Mouse (Mus musculus) hindbrain, embryonic 14.5 days (tissue): ENCODE data around the gene Snrpc. TPM values are rescaled to one million over a fixed set of nuclear protein-coding genes. Genes with fewer than 3 reads are reported as not detected.

Experiments
- ATAC-seq: fragments of 200-750 bp; cut with Nextera tagmentation; 2 replicates; pipeline ENCODE4 v1.8.0; 2017; ENCODE audit warnings: moderate number of reproducible peaks, mild to moderate bottlenecking, moderate TSS enrichment, moderate library complexity; ENCODE audit not compliant: low FRiP score
- DNase-seq: peaks from one replicate; pipeline ENCODE4 v3.0.0-alpha.2; 2015; ENCODE audit warnings: low spot score
- H3K27ac ChIP-seq: fragments of 300-500 bp; sonication (generic); 2 replicates; pipeline ENCODE4 v1.5.1; 2014; ENCODE audit warnings: mild to moderate bottlenecking, moderate library complexity
- H3K27me3 ChIP-seq: fragments of 300-500 bp; sonication (generic); 2 replicates; pipeline ENCODE4 v1.6.1; 2014; ENCODE audit warnings: mild to moderate bottlenecking, low read length, mixed read lengths; ENCODE audit not compliant: control insufficient read depth, insufficient read depth
- H3K36me3 ChIP-seq: fragments of 300-500 bp; sonication (generic); replicated peaks from 2 replicates; pipeline ENCODE4 v1.6.1; 2014; ENCODE audit not compliant: control insufficient read depth, insufficient read depth
- H3K4me1 ChIP-seq: fragments of 300-500 bp; sonication (generic); replicated peaks from 2 replicates; pipeline ENCODE4 v1.6.1; 2014; ENCODE audit warnings: antibody characterized with exemption, low read length, mixed read lengths; ENCODE audit not compliant: control insufficient read depth, insufficient read depth
- H3K4me2 ChIP-seq: fragments of 300-500 bp; sonication (generic); replicated peaks from 2 replicates; pipeline ENCODE4 v1.6.1; 2014; ENCODE audit warnings: mild to moderate bottlenecking, moderate library complexity
- H3K4me3 ChIP-seq: fragments of 300-500 bp; sonication (generic); replicated peaks from 2 replicates; pipeline ENCODE4 v1.5.1; 2014; ENCODE audit warnings: mild to moderate bottlenecking, low read length
- H3K9ac ChIP-seq: fragments of 300-500 bp; sonication (generic); 2 replicates; pipeline ENCODE4 v1.6.1; 2014
- H3K9me3 ChIP-seq: fragments of 300-500 bp; sonication (generic); 2 replicates; pipeline ENCODE4 v1.6.1; 2016; ENCODE audit warnings: low read length; ENCODE audit not compliant: control insufficient read depth
- WGBS: fragments of 180-500 bp; shearing (Covaris S2); extraction: QIAGEN DNeasy Blood & Tissue Kit; methylation state at CpG from one replicate; pipeline ENCODE4 v1.1.7; 2014; 5-methylcytosine and 5-hydroxymethylcytosine counted together
- polyA plus RNA-seq: library from polyadenylated mRNA; unstranded; fragments of >200 nt; fragmentation: Nextera tagmentation; extraction: Ambion mirVana; gene quantifications from 2 replicates; pipeline ENCODE4 v1.2.1, GENCODE M21; 2014

The Snrpc gene
- polyA plus RNA-seq, 1 experiment from 2014 or later = 223 TPM

DNA sequence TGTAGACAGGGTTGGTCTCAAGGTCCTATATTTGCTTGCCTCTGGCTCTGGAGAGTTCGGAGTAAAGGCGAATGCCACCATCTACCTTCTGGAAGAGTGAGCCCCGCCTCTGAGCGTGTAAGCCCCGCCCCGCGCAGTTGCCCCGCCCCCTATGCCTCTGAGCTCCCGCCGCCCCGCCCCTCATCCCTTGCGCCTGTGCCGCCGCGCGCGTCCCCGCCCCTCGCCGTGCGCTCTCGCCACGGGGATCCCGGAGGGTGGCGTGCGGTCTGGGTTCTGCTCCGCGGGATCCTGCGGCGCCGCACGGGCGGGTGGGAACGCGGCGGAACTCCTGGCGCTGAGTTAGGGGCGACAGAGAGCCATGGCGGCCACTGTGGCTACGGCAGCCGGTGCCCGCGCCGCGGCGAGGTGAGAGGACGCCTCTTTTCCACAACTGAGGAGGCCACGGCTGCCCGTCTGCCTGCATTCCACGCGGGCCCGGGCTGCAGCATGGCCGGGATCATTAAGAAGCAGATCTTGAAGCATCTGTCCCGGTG, 18.4 kb downstream of the Snrpc start, which contains the start of gene Uhrf1bp1:
Gene Uhrf1bp1, plus strand, starts transcription at position 177 of the 533 bp plus-strand sequence.
- DNase-seq = peak; percentile 78
- Histone ChIP-seq H3K4me1 (peaks cover 24% of the 10 kb centered on the region), H3K27me3 (no peaks in the 10 kb centered on the region), H3K4me2 (peak within 1 kb of the TSS; percentile 90), H3K27ac (peak within 1 kb of the TSS; percentile 88), H3K36me3 (peaks cover 27% of the 10 kb centered on the region), H3K4me3 (peak within 1 kb of the TSS; percentile 98), H3K9ac (peak within 1 kb of the TSS; percentile 95), H3K9me3 (no peaks in the 10 kb centered on the region)
- peak; percentile 89 for ATAC-seq
- under 1% methylated on average over 54 of the region's 54 CpGs for WGBS

- no peaks in the 10 kb centered on the region for H3K9me3 ChIP-seq
- H3K4me1 ChIP-seq = peaks cover 24% of the 10 kb centered on the region
- peak overlapping the region; percentile 98 for H3K4me3 ChIP-seq
- H3K9ac ChIP-seq = peak overlapping the region; percentile 95
- peak; percentile 63 for ATAC-seq
- 3% methylated on average over 44 of the region's 52 CpGs for WGBS
- H3K4me2 ChIP-seq = peak overlapping the region; percentile 90
- H3K27ac ChIP-seq = peak overlapping the region; percentile 88
- no peaks in the 10 kb centered on the region for H3K27me3 ChIP-seq
- DNase-seq = peak; percentile 38
- H3K36me3 ChIP-seq = peaks cover 22% of the 10 kb centered on the region
These were observed 19.1 kb downstream of the Snrpc start for GRCm38 (mm10) chr17:27856798-27857648.

DNA sequence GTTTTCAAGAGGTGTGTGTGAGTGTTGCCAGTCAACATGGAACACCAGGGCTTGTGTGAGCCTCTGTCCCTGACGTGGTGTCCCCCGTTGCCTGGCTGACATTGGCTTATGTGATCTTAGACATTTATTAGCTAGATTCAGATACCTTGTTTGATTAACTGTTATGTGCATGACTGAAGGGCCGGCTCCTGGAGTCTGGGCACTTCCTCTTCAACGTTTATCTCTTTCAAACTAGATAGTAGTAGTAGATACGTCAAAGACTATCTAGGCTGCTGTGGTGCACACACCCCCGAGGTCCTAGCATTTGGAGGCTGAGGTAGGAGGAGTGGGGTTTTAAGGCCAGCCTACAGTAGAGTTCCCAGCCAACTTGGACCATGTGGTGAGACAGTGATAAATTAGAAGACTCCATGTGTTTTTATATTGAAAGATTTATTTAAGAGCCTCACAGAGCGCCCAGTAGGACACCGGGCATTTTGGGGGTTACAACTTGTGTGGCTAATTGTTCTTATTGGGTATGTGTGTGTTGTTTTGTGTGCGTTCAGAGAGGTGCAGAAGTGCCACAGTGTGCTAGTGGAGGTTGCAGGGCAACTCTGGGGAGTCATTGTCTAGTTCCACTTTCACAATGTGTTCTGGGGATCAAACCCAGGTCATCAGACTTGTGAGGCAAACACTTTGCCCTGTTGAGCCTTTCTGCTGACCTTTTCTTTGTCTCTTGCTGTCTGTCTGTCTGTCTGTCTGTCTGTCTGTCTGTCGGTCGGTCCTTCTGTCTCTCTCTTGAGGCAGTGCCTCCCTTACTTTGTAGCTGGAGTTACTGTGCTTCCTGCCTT, 19.9 kb downstream of the Snrpc start:
- no peak for ATAC-seq
- no peak for DNase-seq
- H3K27ac ChIP-seq = no peak overlapping the region
- no peaks in the 10 kb centered on the region for H3K27me3 ChIP-seq
- peaks cover 24% of the 10 kb centered on the region for H3K4me1 ChIP-seq
- peaks cover 14% of the 10 kb centered on the region for H3K36me3 ChIP-seq
- peak overlapping the region; percentile 98 for H3K4me3 ChIP-seq
- no peaks in the 10 kb centered on the region for H3K9me3 ChIP-seq
- H3K9ac ChIP-seq = peak overlapping the region; percentile 95
- peak overlapping the region; percentile 90 for H3K4me2 ChIP-seq
- 51% methylated on average over 11 of the region's 11 CpGs for WGBS

- Histone ChIP-seq H3K9me3 (no peaks in the 10 kb centered on the region), H3K4me1 (peaks cover 24% of the 10 kb centered on the region), H3K27ac (no peak overlapping the region), H3K4me3 (no peak overlapping the region), H3K27me3 (no peaks in the 10 kb centered on the region), H3K9ac (no peak overlapping the region), H3K4me2 (peak overlapping the region; percentile 90), H3K36me3 (peaks cover 1% of the 10 kb centered on the region)
- ATAC-seq = no peak
- 40% methylated on average over 2 of the region's 2 CpGs for WGBS
- no peak for DNase-seq
These were observed 21.2 kb downstream of the Snrpc start for GRCm38 (mm10) chr17:27859131-27859530.

- H3K27ac ChIP-seq = no peak overlapping the region
- no peak overlapping the region for H3K4me2 ChIP-seq
- H3K9me3 ChIP-seq = no peaks in the 10 kb centered on the region
- no peak overlapping the region for H3K9ac ChIP-seq
- H3K4me1 ChIP-seq = no peaks in the 10 kb centered on the region
- DNase-seq (no peak), ATAC-seq (no peak)
- no peaks in the 10 kb centered on the region for H3K36me3 ChIP-seq
- no peaks in the 10 kb centered on the region for H3K27me3 ChIP-seq
- no peak overlapping the region for H3K4me3 ChIP-seq
- 89% methylated on average over 2 of the region's 2 CpGs for WGBS
These were observed 27.5 kb downstream of the Snrpc start for GRCm38 (mm10) chr17:27865461-27865860.

- Histone ChIP-seq H3K4me1 (no peaks in the 10 kb centered on the region), H3K4me3 (no peak overlapping the region), H3K27ac (no peak overlapping the region), H3K27me3 (no peaks in the 10 kb centered on the region), H3K4me2 (no peak overlapping the region), H3K9me3 (no peaks in the 10 kb centered on the region), H3K9ac (no peak overlapping the region), H3K36me3 (no peaks in the 10 kb centered on the region)
- WGBS = 95% methylated on average over 4 of the region's 4 CpGs
- ATAC-seq (no peak), DNase-seq (no peak)
These were observed 28.8 kb downstream of the Snrpc start for GRCm38 (mm10) chr17:27866737-27867136.

- H3K27ac ChIP-seq = no peak overlapping the region
- no peak for DNase-seq
- H3K4me1 ChIP-seq = no peaks in the 10 kb centered on the region
- WGBS = 94% methylated on average over 3 of the region's 3 CpGs
- no peak overlapping the region for H3K4me2 ChIP-seq
- no peak overlapping the region for H3K9ac ChIP-seq
- ATAC-seq = no peak
- H3K4me3 ChIP-seq = no peak overlapping the region
- H3K36me3 ChIP-seq = no peaks in the 10 kb centered on the region
- H3K9me3 ChIP-seq = no peaks in the 10 kb centered on the region
- no peaks in the 10 kb centered on the region for H3K27me3 ChIP-seq
These were observed 33.9 kb downstream of the Snrpc start for GRCm38 (mm10) chr17:27871851-27872250.

- ATAC-seq (no peak), DNase-seq (no peak)
- 77% methylated on average over 3 of the region's 3 CpGs for WGBS
- Histone ChIP-seq H3K4me2 (no peak overlapping the region), H3K9me3 (no peaks in the 10 kb centered on the region), H3K27me3 (no peaks in the 10 kb centered on the region), H3K36me3 (peaks cover 6% of the 10 kb centered on the region; the same call in 1 of the 2 replicates), H3K4me1 (no peaks in the 10 kb centered on the region), H3K9ac (no peak overlapping the region), H3K27ac (no peak overlapping the region), H3K4me3 (no peak overlapping the region)
These were observed 35.6 kb downstream of the Snrpc start for GRCm38 (mm10) chr17:27873583-27873982.

GRCm38 (mm10) chr17:27874510-27874909, 36.6 kb downstream of the Snrpc start:
- WGBS = 81% methylated on average over 5 of the region's 5 CpGs

More at GRCm38 (mm10) chr17:27874510-27874909, 36.6 kb downstream of the Snrpc start:
- no peak overlapping the region for H3K4me3 ChIP-seq
- DNase-seq (no peak), ATAC-seq (no peak)
- peaks cover 12% of the 10 kb centered on the region for H3K36me3 ChIP-seq
- no peaks in the 10 kb centered on the region for H3K4me1 ChIP-seq
- H3K4me2 ChIP-seq = no peak overlapping the region
- no peak overlapping the region for H3K9ac ChIP-seq
- H3K27me3 ChIP-seq = no peaks in the 10 kb centered on the region
- H3K9me3 ChIP-seq = no peaks in the 10 kb centered on the region
- H3K27ac ChIP-seq = no peak overlapping the region
